Mouse (Mus musculus): ENCODE measurements around the gene Gm3696. TPM values are rescaled to one million over a fixed set of nuclear protein-coding genes. Genes with fewer than 3 reads are reported as not detected.

Gene Gm3696
- 0.12 TPM in 1 of 2 replicates, not detected in the other for polyA plus RNA-seq (2012; rRNA removed)

DNA sequence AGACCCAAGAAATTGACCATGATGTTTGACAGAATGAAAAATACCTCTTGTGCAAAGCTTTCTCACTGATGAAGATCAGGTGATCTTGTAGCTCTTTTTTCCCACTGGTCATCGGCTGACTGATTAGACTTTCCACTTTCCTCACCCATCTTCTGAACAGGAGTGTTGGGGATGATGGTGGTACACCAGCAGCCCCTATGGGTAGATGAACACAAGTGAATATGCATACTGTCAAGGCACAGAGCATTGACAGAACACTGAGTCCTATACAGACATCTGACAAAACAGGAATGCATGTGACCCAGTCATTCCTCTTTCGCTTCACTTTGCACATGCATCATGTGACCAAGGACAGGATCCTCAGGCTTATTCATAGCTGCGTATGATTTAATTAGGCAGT is at the start of gene Gm3696:
Gene Gm3696 (minus strand): TSS at position 101 of the 400 bp plus-strand sequence.

DNA sequence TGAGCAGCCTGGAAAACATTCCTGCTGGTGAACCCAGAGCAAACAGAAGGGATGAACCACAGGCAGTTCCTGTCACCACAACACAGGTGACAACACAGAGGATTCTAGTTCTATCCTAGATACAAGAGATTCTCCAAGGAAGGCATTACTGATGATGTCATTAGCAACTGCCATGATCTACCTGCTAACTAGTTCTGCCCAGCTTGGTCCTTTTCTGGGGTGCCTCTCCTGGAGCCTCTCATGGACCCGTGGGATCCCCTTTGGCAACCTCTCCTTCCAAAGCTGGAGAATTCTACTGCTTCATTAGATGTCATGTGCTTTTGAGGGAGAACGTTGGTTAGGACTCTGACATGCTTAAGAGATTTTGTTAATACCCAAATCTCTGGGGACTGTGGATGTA is 24.9 kb upstream of the Gm3696 start, which contains the start of gene Gm6676:
Gene Gm6676 (minus strand): TSS at position 101 of the 400 bp plus-strand sequence.

DNA sequence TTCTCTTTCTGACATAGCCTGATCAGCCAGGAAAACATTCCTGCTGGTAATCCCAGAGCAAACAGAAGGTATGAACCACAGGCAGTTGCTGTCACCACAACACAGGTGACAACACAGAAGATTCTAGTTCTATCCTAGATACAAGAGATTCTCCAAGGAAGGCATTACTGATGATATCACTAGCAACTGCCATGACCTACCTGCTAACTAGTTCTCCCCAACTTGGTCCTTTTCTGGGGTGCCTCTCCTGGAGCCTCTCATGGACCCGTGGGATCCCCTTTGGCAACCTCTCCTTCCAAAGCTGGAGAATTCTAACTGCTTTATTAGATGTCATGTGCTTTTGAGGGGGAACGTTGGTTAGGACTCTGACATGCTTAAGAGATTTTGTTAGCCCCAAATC is 55.6 kb downstream of the Gm3696 start, which contains the start of gene Gm3685:
Gene Gm3685 (minus strand): TSS at position 101 of the 400 bp plus-strand sequence.

Other genes starting within 250 kb of the Gm3696 start
- not detected in 2 replicates for gene Gm3667, start 210.7 kb downstream of the Gm3696 start, polyA plus RNA-seq (2012; rRNA removed)
- gene Gm6356, start 126.8 kb downstream of the Gm3696 start, polyA plus RNA-seq (2012; rRNA removed) = not detected in 2 replicates
- not detected in 2 replicates for gene Gm10406, start 73.2 kb downstream of the Gm3696 start, polyA plus RNA-seq (2012; rRNA removed)
- gene Gm3685, start 55.7 kb downstream of the Gm3696 start, polyA plus RNA-seq (2012; rRNA removed) = not detected in 2 replicates
- not detected in 2 replicates for gene Gm6676, start 24.8 kb upstream of the Gm3696 start, polyA plus RNA-seq (2012; rRNA removed)
- not detected in 2 replicates for gene Gm3512, start 73.9 kb upstream of the Gm3696 start, polyA plus RNA-seq (2012; rRNA removed)
- not detected in 2 replicates for gene Gm16434, start 93.9 kb upstream of the Gm3696 start, polyA plus RNA-seq (2012; rRNA removed)
- not detected in 2 replicates for gene Gm3727, start 164.1 kb upstream of the Gm3696 start, polyA plus RNA-seq (2012; rRNA removed)
- gene Gm3739, start 214.4 kb upstream of the Gm3696 start, polyA plus RNA-seq (2012; rRNA removed) = 0.09 TPM in 1 of 2 replicates, not detected in the other
- not detected in 2 replicates for gene Gm5797, start 231.8 kb upstream of the Gm3696 start, polyA plus RNA-seq (2012; rRNA removed)

Data from ovary, adult 2 months (tissue).